ENCODE assay signal across 16 mouse cellular contexts in the genomic region with DNA sequence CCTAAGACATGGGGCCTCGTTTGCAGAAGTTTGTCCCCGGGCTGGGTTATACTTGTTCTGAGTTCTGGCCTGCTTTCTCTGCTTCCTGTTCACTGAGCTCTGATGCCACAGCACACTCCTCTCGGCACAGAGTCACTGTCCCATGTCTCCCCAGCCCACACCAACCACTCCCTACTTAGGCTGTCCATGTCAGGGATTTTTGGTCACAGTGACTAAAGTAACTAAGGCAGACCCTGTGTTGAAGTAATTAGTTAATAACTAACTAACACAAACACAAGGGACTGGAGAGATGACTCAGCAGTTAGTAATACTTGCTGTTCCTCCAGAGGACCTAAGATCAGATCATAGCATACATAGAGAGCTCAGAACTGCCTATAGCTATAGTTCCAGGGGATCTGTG. TPM values are rescaled to one million over a fixed set of nuclear protein-coding genes. Genes with fewer than 3 reads are reported as not detected.
DNase-seq lines count a peak whose midpoint lies in the region; ATAC-seq and TF ChIP-seq lines count a peak whose summit lies in the region.
"Had no signal": no experiment of that assay in that cellular context is flagged by ENCODE, and none has a peak within 500 bp of the region (broad histone marks: within the 10 kb centered on the region; RNA-seq: fewer than 3 reads in every experiment).

No protein-coding gene starts in this region.

- TF ChIP-seq POLR2A in kidney, adult 2 months (IDR thresholded peaks at IDR 0.05; ENCODE audit: low read depth, low read length) = no peak
- TF ChIP-seq POLR2A in bone marrow macrophage, adult 2 months (IDR thresholded peaks at IDR 0.05; ENCODE audit: borderline replicate concordance, low read depth, low read length) = no peak

- H3K27me3 ChIP-seq in kidney, adult 2 months (replicated peaks; ENCODE audit: control insufficient read depth, insufficient read depth, low read length) = no peaks in the 10 kb centered on the region
- H3K27me3 ChIP-seq: heart, embryonic 15.5 days had no signal

- H3K4me1 ChIP-seq in kidney, adult 2 months (ENCODE audit: control insufficient read depth, insufficient read depth, low read length) = 0 out of 2 replicates have a peak, but pooled peaks cover 5% of the 10 kb centered on the region
- peaks cover 18% of the 10 kb centered on the region for H3K4me1 ChIP-seq in bone marrow macrophage, adult 2 months (ENCODE audit: control insufficient read depth, insufficient read depth, low read length)
- H3K4me1 ChIP-seq: forebrain, embryonic 10.5 days; heart, embryonic 15.5 days had no signal

- H3K27ac ChIP-seq in kidney, adult 2 months (ENCODE audit: insufficient read depth, low read depth, low read length) = no peak overlapping the region
- H3K27ac ChIP-seq in bone marrow macrophage, adult 2 months (ENCODE audit: insufficient read depth, low read depth, low read length) = peak overlapping the region; percentile 58
- H3K27ac ChIP-seq: forebrain, embryonic 10.5 days; heart, embryonic 15.5 days; left cerebral cortex, adult 2 months had no signal

- DNase-seq in kidney, adult 2 months = peak; percentile 61
- no peak for DNase-seq in kidney, postnatal 14 days
- DNase-seq in kidney, postnatal 36 days = peak; percentile 20 to 31
- DNase-seq in layer of hippocampus, adult 8-10 months (ENCODE audit: low spot score in 2 of 2) = no peak
- DNase-seq in heart, postnatal 10 days = no peak
- no peak for DNase-seq in cerebellum, postnatal 10 days
- DNase-seq: adrenal gland, postnatal 10 days; cerebellum, adult 11 months; embryo, embryonic 11 days; gastrocnemius, postnatal 10 days had no signal

- no peak for TF ChIP-seq CTCF in kidney, adult 2 months (conservative IDR thresholded peaks at IDR 0.05; ENCODE audit: insufficient read depth, insufficient read length, low read depth, low read length)
- no peak for TF ChIP-seq CTCF in bone marrow macrophage, adult 2 months (IDR thresholded peaks at IDR 0.05; ENCODE audit: low read depth, low read length)

- no peaks in the 10 kb centered on the region for H3K36me3 ChIP-seq in kidney, adult 2 months (ENCODE audit: control insufficient read depth, insufficient read depth, low read length)
- H3K36me3 ChIP-seq: forebrain, embryonic 10.5 days; heart, embryonic 15.5 days had no signal

- ATAC-seq in megakaryocyte progenitor cell, adult 5-6 weeks (replicated peaks; ENCODE audit: poor library complexity) = peak; percentile 68
- ATAC-seq: hindbrain, embryonic 16.5 days had no signal

- intact Hi-C loops in heart, postnatal 10 days (cut with DNase I) = no loop called here

- H3K4me3 ChIP-seq in kidney, adult 2 months (ENCODE audit: insufficient read depth, low read depth, low read length) = no peak overlapping the region
- no peak overlapping the region for H3K4me3 ChIP-seq in bone marrow macrophage, adult 2 months (ENCODE audit: insufficient read depth, low read length)
- H3K4me3 ChIP-seq: forebrain, embryonic 10.5 days; heart, embryonic 15.5 days; left cerebral cortex, adult 2 months had no signal

- 40% methylated on average over 3 of the region's 3 CpGs for WGBS in kidney, adult 2 months

RNA-seq across cellular contexts. Expression of a gene that starts 8.7 kb away (rescaled TPM):
- 11.8 and 13.4 TPM in 2 replicates for polyA plus RNA-seq in kidney, adult 2 months (2012; rRNA removed)
- polyA plus RNA-seq in bone marrow macrophage, adult 2 months (2012; ENCODE audit: insufficient read depth, insufficient read length, missing spikeins) = 11.4 and 11.7 TPM in 2 replicates
- total RNA-seq in megakaryocyte progenitor cell, adult 5-6 weeks (2015) = 5.4 and 6.2 TPM in 2 replicates
- total RNA-seq in megakaryocyte progenitor cell, adult 5-6 weeks (2017) = 2.5 and 3.2 TPM in 2 replicates
- total RNA-seq in layer of hippocampus, adult 8-10 months (2022) = 1 to 10 TPM; 5.6 to 7.2 (median 6.3) TPM
- 1 to 10 TPM in 1 of 2 experiments, under 1 TPM in 1; 0.96 to 1.2 TPM for total RNA-seq in heart, postnatal 10 days (2021)

RNA-seq across cellular contexts. Expression of a gene that starts 14.1 kb away (rescaled TPM):
- not detected in 2 replicates for polyA plus RNA-seq in kidney, adult 2 months (2012; rRNA removed)
- not detected in 2 replicates for polyA plus RNA-seq in bone marrow macrophage, adult 2 months (2012; ENCODE audit: insufficient read depth, insufficient read length, missing spikeins)
- not detected in 2 replicates for total RNA-seq in megakaryocyte progenitor cell, adult 5-6 weeks (2015)
- total RNA-seq in megakaryocyte progenitor cell, adult 5-6 weeks (2017) = not detected in 2 replicates
- total RNA-seq in layer of hippocampus, adult 8-10 months (2022) = not detected
- total RNA-seq in heart, postnatal 10 days (2021) = not detected
- total RNA-seq: adrenal gland, postnatal 10 days; gastrocnemius, postnatal 10 days; left cerebral cortex, adult 2 months had no signal
- polyA plus RNA-seq: heart, embryonic 15.5 days; hindbrain, embryonic 16.5 days had no signal

Comparison
In these comparisons a context has a peak if more than half of its experiments do, and no peak if none do; other contexts are left out.
1. DNase-seq: peak in kidney, adult 2 months (single experiment) and kidney, postnatal 36 days (2 of 2); none in kidney, postnatal 14 days (single experiment), layer of hippocampus, adult 8-10 months (0 of 2), heart, postnatal 10 days (0 of 2) and cerebellum, postnatal 10 days (0 of 2).